Mouse (Mus musculus) C2C12 (cell line): Measurements from ENCODE around the gene Fxyd3. TPM values are rescaled to one million over a fixed set of nuclear protein-coding genes. Genes with fewer than 3 reads are reported as not detected.

Source experiments
- H3K27me3 ChIP-seq: one replicate; pipeline ENCODE4 v1.6.1; 2011; ENCODE audit not compliant: control insufficient read depth, insufficient read depth, insufficient read length
- H3K36me3 ChIP-seq: one replicate; pipeline ENCODE4 v1.6.1; 2011; ENCODE audit not compliant: control insufficient read depth, insufficient read depth
- H3K4me3 ChIP-seq: one replicate; pipeline ENCODE4 v1.5.1; 2011; ENCODE audit warnings: mild to moderate bottlenecking, control low read depth; ENCODE audit not compliant: poor library complexity, insufficient read depth, severe bottlenecking
- H3K79me2 ChIP-seq: one replicate; pipeline ENCODE4 v1.6.1; 2011; ENCODE audit not compliant: control insufficient read depth, insufficient read depth
- H3K79me3 ChIP-seq: one replicate; pipeline ENCODE4 v1.6.1; 2011; ENCODE audit warnings: low read depth, control low read depth
- H3ac ChIP-seq: one replicate; pipeline ENCODE3; 2011; ENCODE audit warnings: low read depth; ENCODE audit not compliant: control insufficient read depth, insufficient read length
- CEBPB ChIP-seq: IDR thresholded peaks from one replicate; pipeline ENCODE4 v1.6.1; 2011; ENCODE audit warnings: low read depth, mild to moderate bottlenecking, control low read depth, moderate library complexity
- CTCF ChIP-seq: IDR thresholded peaks from one replicate; pipeline ENCODE4 v1.5.1; 2011; ENCODE audit not compliant: control insufficient read depth, insufficient read depth, insufficient read length
- FOSL1 ChIP-seq: IDR thresholded peaks from one replicate; pipeline ENCODE4 v1.8.0; 2011; ENCODE audit warnings: mild to moderate bottlenecking, low read length; ENCODE audit not compliant: poor library complexity, insufficient read depth, severe bottlenecking
- MAX ChIP-seq: IDR thresholded peaks from one replicate; pipeline ENCODE4 v1.6.1; 2011; ENCODE audit warnings: mild to moderate bottlenecking, control low read depth
- MYOD1 ChIP-seq: IDR thresholded peaks from one replicate; pipeline ENCODE4 v1.6.1; 2011; ENCODE audit warnings: low read depth; ENCODE audit not compliant: control insufficient read depth, insufficient read length
- MYOG ChIP-seq: IDR thresholded peaks from one replicate; pipeline ENCODE4 v1.6.1; 2011; ENCODE audit not compliant: control insufficient read depth, insufficient read length; ENCODE audit errors: extremely low read depth
- USF1 ChIP-seq: IDR thresholded peaks from one replicate; pipeline ENCODE4 v1.6.1; 2011; ENCODE audit warnings: low read depth, mild to moderate bottlenecking, control low read depth, moderate library complexity
- microRNA-seq: library from miRNA; unstranded; fragments of <30 nt; microRNA quantifications from one replicate; pipeline ENCODE4, GENCODE M21; 2019; ENCODE audit warnings: borderline microRNAs expressed
- polyA plus RNA-seq: library from polyadenylated mRNA; unstranded; fragments of >200 nt; fragmentation: generic; extraction: Trizol; gene quantifications from one replicate; pipeline ENCODE4 v1.2.1, GENCODE M21; 2012; ENCODE audit warnings: missing spikeins

Fxyd3 gene
- polyA plus RNA-seq, 1 experiment = 0.04 TPM

DNA sequence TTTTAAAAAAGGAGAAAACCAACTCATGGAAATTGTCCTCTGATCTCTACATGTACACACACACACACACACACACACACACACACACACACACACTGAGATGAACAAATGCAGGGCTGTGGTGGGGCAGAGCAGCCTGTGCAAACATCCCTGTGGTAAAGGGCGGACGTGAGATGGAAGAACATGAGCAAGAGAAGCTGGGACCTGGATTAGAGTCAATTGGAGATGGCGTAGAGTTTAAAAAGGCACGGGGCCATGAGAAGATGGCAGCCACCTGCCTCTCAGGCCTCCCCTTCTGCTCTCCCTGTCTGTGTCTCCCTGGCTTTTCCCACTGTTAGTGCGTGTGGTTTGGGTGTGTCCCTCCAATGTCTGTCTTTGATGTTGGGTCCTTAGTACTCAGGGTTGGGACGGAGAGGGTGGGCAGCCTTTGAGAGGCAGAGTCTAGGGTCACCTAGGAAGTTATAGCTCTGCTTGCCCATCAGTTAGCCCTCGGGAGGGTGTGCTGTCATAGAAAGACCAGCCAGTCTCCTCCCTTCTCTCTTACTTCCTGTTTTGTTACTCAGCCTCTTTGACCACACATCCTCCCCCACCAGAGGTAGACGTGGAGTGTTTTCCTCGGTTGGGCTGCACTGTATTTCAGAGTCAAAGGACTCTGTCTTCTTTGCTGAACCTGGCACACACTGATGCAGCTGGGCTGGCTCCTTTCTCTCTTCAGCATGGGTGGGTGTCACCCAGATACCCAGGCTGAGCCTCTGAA lies 42.9 kb downstream of the Fxyd3 start:
- TF ChIP-seq MYOG (no peak), MYOD1 (no peak), USF1 (no peak), MAX (no peak), CEBPB (no peak), FOSL1 (no peak), CTCF (no peak)
- Histone ChIP-seq H3K27me3 (no peaks in the 10 kb centered on the region), H3K79me3 (no peaks in the 10 kb centered on the region), H3ac (no peak overlapping the region), H3K79me2 (no peaks in the 10 kb centered on the region), H3K4me3 (no peak overlapping the region), H3K36me3 (no peaks in the 10 kb centered on the region)

GRCm38 (mm10) chr7:31031731-31032130 lies 44.8 kb downstream of the Fxyd3 start:
- no peak overlapping the region for H3K4me3 ChIP-seq
- H3K79me2 ChIP-seq = no peaks in the 10 kb centered on the region
- H3ac ChIP-seq = no peak overlapping the region
- no peaks in the 10 kb centered on the region for H3K79me3 ChIP-seq
- no peaks in the 10 kb centered on the region for H3K27me3 ChIP-seq
- TF ChIP-seq CEBPB (no peak), CTCF (no peak), MYOD1 (no peak), FOSL1 (no peak), MAX (no peak), MYOG (no peak), USF1 (no peak)
- no peaks in the 10 kb centered on the region for H3K36me3 ChIP-seq

DNA sequence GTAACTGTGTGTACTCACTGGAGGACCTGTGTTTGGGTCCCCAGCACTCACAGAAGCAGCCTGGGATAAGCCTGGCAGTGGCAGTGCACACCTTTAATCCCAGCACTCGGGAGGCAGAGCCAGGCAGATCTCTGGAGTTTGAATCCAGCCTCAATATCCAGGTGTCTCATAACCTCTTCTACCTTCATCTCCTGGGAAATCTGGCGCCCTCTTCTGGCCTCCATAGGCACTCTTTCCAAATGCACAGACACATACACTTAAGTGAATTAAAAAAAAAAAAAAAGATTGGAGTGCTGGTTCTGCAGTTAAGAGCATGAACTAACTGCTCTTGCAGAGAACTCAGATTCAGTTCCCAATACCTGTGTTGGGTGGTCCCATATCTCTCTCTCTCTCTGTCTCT lies 45.8 kb downstream of the Fxyd3 start:
- Histone ChIP-seq H3K27me3 (no peaks in the 10 kb centered on the region), H3K36me3 (no peaks in the 10 kb centered on the region), H3ac (no peak overlapping the region), H3K79me3 (no peaks in the 10 kb centered on the region), H3K4me3 (no peak overlapping the region), H3K79me2 (no peaks in the 10 kb centered on the region)
- TF ChIP-seq CEBPB = no peak
- no peak for TF ChIP-seq FOSL1
- TF ChIP-seq MYOG = no peak
- TF ChIP-seq CTCF = no peak
- TF ChIP-seq MYOD1 = no peak
- no peak for TF ChIP-seq USF1
- TF ChIP-seq MAX = no peak

GRCm38 (mm10) chr7:31028609-31029008 lies 47.9 kb downstream of the Fxyd3 start:
- H3ac ChIP-seq = no peak overlapping the region
- H3K27me3 ChIP-seq = no peaks in the 10 kb centered on the region
- H3K79me2 ChIP-seq = no peaks in the 10 kb centered on the region
- no peaks in the 10 kb centered on the region for H3K79me3 ChIP-seq
- TF ChIP-seq MAX = no peak
- no peak for TF ChIP-seq USF1
- no peak for TF ChIP-seq MYOD1
- TF ChIP-seq FOSL1 = no peak
- TF ChIP-seq MYOG = no peak
- TF ChIP-seq CTCF = no peak
- TF ChIP-seq CEBPB = no peak
- H3K4me3 ChIP-seq = no peak overlapping the region
- H3K36me3 ChIP-seq = no peaks in the 10 kb centered on the region

Small RNA genes within 50 kb of the gene (microRNA-seq; reads per million reads assigned to microRNA genes)
- not detected for gene Mir7050

Other genes with a start within 250 kb of the Fxyd3 start
- gene Ffar3, start 220.5 kb downstream of the Fxyd3 start, polyA plus RNA-seq = not detected
- gene Ffar1, start 215.1 kb downstream of the Fxyd3 start, polyA plus RNA-seq = not detected
- gene Cd22, start 196.4 kb downstream of the Fxyd3 start, polyA plus RNA-seq = 0.01 TPM
- gene Mag, start 161.8 kb downstream of the Fxyd3 start, polyA plus RNA-seq = 0.05 TPM
- gene Hamp2, start 152.0 kb downstream of the Fxyd3 start, polyA plus RNA-seq = not detected
- gene Hamp, start 132.7 kb downstream of the Fxyd3 start, polyA plus RNA-seq = not detected
- 86.1 TPM for gene Usf2, start 119.9 kb downstream of the Fxyd3 start, polyA plus RNA-seq
- gene Lsr, start 103.2 kb downstream of the Fxyd3 start, polyA plus RNA-seq = 0.04 TPM
- not detected for gene Fam187b, start 102.9 kb downstream of the Fxyd3 start, polyA plus RNA-seq
- gene Fxyd5, start 34.2 kb downstream of the Fxyd3 start, polyA plus RNA-seq = 103 TPM
- gene Fxyd7, start 25.2 kb downstream of the Fxyd3 start, polyA plus RNA-seq = not detected
- gene Fxyd1, start 19.5 kb downstream of the Fxyd3 start, polyA plus RNA-seq = 0.55 TPM
- gene Lgi4, start 17.4 kb downstream of the Fxyd3 start, polyA plus RNA-seq = 0.02 TPM
- gene Hpn, start 38.6 kb upstream of the Fxyd3 start, polyA plus RNA-seq = not detected
- gene Scn1b, start 50.3 kb upstream of the Fxyd3 start, polyA plus RNA-seq = 2.3 TPM
- 17.9 TPM for gene Gramd1a, start 79.2 kb upstream of the Fxyd3 start, polyA plus RNA-seq
- gene Scgb2b2, start 213.8 kb upstream of the Fxyd3 start, polyA plus RNA-seq = not detected
- gene Scgb1b2, start 215.1 kb upstream of the Fxyd3 start, polyA plus RNA-seq = not detected